Mouse (Mus musculus) gastrocnemius, postnatal 25 days (tissue): ENCODE results near the gene Hist2h3c1. TPM values are rescaled to one million over a fixed set of nuclear protein-coding genes. Genes with fewer than 3 reads are reported as not detected.
A peak's percentile ranks its signal among the peaks of the same experiment; 100 is the strongest.
"Not testable (repeated sequence)": the region's sequence is repeated elsewhere in the genome, so short reads cannot be mapped to it uniquely, and the experiment has no call there.

ENCODE experiments used
- DNase-seq: peaks from one replicate; pipeline ENCODE4 v3.0.0; 2022
- long read RNA-seq, 2 experiments: library from polyadenylated mRNA; stranded (forward); transcript quantifications; one replicate each; pipeline ENCODE4 v2.0.0; 2021
- total RNA-seq, 2 experiments: library from RNA; stranded (reverse); gene quantifications; 1 replicate in 1 of 2; 2 replicates in 1 of 2; pipeline ENCODE4 v1.2.3; 2021

Hist2h3c1 gene
- total RNA-seq = not detected
- long read RNA-seq, experiment 1 = 0 reads
- long read RNA-seq, experiment 2, partial matches to known transcripts = 0 of 1 reads
- long read RNA-seq, experiment 2, other reads (novel, unspliced or antisense) = 0 of 1 reads

DNA sequence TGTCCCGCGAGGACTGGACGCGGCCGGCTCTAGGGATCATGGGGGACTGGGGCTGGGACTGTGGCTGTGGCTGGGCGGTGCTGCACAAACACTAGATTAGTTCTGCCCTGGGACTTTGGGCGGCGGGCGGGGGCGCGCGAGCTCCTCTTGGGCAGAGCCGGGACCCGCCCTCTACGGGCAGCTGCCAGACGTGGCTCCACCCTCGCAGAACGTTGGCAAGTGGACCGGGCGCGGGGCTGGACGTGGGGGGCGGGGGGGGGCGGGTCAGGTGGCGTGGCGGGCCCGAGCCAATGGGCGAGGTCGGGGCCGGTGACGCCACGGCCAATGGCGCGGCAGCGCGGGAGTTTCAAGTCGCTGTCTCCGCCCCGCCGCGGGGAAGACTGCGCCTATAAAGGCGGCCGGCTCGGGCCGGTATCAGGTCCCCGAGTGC is at the start of gene Hist2h3c1:
Hist2h3c1 (plus strand) TSS at position 259 of the 430 bp plus-strand sequence.
- peak; percentile 47 for DNase-seq

DNA sequence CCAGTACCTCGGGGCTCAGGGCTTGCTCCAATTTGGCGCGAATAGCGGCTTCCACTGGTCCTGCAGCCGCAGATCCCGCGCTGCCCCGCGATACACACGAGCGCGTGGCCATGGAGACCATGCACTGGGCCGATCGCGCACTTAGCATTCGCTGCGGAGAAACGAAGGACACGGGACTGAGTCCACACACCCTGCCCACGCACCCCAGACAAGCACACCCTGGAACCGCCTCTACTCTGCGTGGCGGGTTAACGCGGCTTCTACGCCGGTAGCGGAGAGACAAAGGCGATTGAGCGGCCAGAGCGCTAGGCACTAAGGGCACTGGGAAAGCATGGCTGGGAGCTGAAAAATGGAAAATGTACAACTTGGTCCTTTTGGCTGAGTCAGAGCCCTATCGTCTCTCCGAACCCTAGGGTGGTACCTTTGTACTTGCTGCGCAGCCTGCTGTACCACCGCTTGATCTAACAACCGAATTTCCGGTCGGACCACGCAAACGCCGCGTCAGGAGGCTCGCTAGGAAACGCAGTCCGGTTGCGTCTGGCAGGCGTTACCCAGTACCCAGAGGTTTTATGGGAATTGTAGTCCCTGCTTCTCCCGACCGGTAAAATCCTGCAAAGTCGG is 49.2 kb upstream of the Hist2h3c1 start:
- DNase-seq = peak; percentile 83

DNA sequence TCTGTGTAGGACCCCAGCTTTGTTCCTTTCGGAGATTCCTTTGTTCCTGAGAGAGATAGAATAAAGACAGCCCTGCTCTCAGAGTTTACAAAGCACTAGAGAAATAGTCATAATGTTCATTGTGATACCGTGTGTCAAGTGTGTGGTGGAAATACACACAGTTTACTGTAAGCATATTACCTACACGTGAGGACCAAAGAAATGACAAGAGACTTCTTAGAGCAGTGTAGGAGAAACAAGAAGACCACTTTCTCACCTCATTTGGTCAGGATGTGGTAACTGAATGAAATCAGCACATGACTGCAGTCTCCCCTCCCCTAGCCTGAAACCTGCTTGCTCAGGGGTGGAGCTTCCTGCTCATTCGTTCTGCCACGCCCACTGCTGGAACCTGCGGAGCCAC is 48.3 kb upstream of the Hist2h3c1 start:
- DNase-seq = no peak

DNA sequence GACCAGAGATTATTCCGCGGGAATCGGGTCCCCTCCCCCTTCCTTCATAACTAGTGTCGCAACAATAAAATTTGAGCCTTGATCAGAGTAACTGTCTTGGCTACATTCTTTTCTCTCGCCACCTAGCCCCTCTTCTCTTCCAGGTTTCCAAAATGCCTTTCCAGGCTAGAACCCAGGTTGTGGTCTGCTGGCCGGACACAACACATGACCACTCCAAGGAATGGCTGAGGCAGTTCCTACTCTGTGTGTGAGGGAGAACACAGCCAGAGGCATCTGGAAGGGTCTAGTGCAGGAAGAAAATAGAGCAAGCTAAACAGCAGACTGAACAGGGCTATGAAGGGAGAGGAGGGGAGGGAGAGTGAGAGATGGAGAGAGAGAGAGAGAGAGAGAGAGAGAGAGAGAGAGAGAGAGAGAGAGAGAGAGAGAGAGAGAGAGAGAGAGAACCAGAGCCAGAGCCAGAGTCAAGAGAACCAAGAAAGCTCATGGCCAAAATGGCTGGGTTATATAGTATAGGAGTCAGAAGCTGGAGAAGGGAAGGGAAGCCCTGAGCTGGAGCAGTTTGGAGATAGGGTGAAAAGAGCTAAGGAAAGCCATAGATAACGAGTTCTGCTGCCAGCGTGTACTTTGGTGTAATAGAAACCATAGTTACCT is 47.8 kb upstream of the Hist2h3c1 start:
- not testable (repeated sequence) for DNase-seq

DNA sequence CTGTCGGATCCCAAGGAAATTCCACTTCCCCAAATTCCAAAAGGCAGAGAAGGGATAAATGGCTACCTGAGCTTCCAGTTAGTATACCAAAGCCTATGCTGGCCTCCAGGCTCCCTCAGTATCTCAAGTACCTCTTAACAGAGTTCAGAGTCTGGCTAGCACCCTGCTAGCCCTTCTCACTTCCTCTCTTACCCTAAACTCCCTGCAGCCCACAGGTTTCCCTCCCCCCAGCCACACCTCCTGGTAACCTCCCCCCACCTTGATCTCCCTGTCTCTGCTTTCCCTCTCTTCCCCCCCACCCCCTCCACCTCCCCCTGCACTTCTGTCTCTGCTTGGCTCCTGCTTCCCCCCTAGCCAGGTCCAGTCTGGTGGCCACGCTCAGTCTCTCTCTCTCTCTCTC is 46.8 kb upstream of the Hist2h3c1 start:
- DNase-seq = no peak

DNA sequence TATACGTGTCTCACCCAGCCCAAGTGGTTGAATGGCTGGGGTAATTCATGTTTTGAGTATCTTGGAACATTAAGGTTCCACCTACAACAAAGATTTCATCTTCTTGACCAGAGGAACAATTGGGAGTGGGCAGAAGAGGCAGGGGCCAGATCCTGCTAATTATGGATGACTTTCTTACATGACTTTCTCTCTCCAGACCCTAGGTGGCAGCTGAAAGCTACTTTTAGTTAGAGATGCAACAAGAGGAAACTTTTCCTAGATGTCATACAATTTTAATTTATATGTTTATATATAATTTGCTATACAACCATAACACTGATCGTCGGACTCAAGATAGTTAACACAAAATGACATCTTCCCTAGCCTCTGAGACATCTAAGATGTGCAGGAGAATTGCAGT is 38.7 kb upstream of the Hist2h3c1 start:
- no peak for DNase-seq

DNA sequence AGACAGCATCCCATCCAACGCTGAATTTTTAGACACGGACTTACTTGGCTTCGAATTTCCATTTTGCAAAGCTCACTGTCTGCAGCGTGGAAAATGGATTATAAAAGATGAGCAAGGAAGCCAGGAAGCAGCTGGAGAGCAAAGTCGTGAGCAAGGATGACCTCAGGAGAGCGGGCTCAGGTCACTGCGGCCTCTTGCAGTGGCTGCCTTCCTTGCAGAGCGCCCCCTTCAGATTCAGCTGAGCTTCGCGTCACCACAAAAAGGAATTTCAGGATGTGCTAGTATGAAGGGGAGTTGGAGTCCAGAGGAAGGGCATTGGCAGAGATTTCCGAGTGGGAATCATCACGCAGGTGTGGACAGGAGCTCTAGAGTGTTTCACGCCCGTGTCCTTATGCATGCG is 37.2 kb upstream of the Hist2h3c1 start:
- DNase-seq = no peak

DNA sequence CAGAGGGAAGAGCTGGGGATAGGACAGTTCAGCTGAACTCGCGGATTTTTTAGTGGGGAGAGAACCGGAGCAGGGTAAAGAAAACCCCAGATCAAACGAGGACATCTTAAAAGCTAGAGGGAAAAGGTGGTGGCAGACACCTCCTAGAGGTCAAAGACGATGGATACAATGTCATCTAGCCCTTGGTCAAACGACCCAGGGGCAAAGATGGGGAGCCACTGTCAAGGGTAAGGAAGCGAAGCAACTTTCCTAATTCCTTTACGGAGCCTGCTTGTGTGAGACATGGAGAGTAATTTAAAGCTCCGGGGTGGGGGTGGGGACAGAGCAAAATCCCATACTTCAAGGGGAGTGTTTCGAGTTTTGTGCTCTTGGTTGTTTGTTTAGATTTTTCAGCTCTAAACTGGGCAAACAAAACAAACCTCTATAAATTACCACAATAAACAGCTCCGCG is 27.3 kb upstream of the Hist2h3c1 start:
- peak; percentile 22 for DNase-seq

DNA sequence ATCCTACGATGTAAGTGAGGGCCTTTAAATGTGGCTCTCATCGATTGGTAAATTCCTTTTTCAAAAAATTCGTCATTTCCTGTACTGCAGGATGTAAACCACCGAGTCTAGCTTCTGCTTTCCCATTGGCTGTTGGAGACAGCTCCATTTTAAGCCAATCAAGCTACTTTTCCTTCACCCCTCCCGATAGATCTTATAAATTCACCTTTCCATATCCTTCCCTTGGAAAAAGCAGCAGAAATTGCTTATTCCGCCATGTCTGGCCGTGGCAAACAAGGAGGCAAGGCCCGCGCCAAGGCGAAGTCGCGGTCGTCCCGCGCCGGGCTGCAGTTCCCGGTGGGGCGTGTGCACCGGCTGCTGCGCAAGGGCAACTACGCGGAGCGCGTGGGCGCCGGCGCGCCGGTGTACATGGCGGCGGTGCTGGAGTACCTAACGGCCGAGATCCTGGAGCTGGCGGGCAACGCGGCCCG is 26.8 kb upstream of the Hist2h3c1 start, which contains the start of the genes Bola1 and Hist2h2ab:
Bola1 (minus strand) TSS at position 49 of the 470 bp plus-strand sequence.
Hist2h2ab (plus strand) TSS at position 205 of the 470 bp plus-strand sequence.
- peak; percentile 73 for DNase-seq

DNA sequence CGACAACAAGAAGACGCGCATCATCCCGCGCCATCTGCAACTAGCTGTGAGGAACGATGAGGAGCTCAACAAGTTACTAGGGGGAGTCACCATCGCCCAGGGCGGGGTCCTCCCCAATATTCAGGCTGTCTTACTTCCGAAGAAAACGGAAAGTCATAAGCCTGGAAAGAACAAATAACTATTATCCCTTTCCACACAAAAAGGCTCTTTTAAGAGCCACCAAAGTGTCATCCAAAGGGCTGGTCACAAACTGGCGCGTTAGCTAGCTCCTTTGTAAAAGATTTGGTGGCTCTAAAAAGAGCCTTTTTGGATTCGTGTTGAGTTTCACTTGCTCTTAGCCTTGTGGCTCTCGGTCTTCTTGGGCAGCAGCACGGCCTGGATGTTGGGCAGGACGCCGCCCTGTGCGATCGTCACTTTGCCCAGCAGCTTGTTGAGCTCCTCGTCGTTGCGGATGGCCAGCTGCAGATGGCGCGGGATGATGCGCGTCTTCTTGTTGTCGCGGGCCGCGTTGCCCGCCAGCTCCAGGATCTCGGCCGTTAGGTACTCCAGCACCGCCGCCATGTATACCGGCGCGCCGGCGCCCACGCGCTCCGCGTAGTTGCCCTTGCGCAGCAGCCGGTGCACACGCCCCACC is 26.2 kb upstream of the Hist2h3c1 start:
- not testable (repeated sequence) for DNase-seq

DNA sequence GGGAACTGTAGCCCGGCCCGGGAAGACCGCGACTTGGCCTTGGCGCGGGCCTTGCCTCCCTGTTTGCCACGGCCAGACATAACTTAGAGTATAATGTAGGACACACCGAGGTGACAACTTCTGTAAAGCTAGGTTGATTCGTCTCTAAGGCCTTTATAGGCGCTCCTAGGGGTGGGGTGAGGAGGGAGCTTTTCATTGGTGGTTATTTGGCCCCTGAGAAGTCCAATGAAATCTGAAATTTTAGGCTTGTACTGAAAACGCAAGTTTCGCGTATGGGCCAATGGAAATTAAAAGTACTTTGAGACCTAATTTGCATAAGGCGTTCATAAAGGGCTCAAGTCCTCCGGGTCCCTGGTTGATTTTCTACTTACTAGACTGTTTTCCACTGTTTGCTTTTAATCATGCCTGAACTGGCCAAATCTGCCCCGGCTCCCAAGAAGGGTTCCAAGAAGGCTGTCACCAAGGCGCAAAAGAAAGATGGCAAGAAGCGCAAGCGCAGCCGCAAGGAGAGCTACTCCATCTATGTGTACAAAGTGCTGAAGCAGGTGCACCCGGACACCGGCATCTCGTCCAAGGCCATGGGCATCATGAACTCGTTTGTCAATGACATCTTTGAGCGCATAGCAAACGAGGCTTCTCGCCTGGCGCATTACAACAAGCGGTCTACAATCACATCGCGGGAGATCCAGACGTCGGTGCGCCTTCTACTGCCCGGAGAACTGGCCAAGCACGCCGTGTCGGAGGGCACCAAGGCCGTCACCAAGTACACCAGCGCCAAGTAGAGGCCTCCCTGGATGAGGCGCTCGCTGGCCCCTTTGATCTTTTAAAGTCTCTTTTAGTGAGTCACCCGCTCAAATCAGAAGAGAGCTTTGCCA is 25.5 kb upstream of the Hist2h3c1 start, which contains the start of the genes Hist2h2ac and Hist2h2be:
Hist2h2ac (minus strand) TSS at position 116 of the 875 bp plus-strand sequence.
Hist2h2be (plus strand) TSS at position 355 of the 875 bp plus-strand sequence.
- peak; percentile 81 for DNase-seq

DNA sequence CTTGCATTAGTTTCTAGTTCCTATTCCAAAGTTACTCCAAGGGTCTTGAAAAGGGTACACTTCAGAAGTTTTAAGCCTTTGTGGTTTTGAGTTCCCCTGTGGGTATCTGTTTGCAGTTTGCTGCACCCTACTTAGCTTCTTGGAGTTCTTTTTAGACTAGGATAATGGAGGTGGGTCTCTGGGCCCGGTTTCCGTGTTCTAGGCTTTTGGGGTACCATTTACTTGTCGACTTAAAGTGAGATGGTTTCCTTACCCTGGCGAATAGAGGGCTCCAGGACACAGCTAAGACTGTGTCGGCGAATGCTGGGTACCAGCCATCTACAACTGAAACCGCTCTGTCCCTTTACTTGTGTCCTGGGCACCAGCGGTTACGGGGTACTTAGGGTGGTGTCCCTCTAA is 24.8 kb upstream of the Hist2h3c1 start:
- DNase-seq = no peak

DNA sequence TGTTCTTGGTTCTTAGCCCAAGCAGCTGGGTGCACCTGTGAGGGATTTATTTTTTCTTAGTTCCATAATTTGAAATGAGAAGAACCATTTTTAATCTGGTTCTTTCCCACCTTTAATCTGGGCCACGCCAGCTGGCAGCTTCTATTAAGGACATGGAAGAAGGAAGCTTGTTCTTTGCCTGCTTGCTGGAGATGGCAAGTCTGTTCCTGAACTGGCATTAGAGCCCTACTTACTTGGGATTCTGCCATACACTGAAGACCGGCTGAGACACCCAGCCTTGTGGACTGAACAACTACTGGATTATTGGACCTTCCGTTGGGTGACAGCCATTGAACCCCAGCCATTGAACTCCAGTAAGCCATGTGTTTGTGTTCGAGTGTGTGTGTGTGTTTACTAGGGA is 23.7 kb upstream of the Hist2h3c1 start:
- DNase-seq = no peak

DNA sequence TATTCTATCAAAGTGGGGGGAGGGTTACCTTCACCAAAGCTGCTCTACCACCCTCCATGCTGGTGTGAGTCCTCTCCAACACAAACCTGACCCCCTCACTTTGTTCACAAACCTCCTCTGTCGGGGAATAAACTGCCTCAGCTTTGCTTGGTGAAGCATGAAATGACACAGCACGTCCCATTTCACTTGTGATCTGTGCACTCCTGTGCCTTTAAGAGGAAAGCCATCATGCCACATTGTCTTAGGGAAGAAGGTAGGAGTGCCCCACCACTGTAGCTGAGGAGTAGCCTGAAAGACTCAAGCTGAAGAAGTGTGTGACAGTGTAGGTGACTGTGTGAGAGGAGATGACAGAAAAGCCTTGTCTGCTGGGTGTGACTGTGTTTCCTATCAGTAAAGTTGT is 21.1 kb upstream of the Hist2h3c1 start:
- no peak for DNase-seq

DNA sequence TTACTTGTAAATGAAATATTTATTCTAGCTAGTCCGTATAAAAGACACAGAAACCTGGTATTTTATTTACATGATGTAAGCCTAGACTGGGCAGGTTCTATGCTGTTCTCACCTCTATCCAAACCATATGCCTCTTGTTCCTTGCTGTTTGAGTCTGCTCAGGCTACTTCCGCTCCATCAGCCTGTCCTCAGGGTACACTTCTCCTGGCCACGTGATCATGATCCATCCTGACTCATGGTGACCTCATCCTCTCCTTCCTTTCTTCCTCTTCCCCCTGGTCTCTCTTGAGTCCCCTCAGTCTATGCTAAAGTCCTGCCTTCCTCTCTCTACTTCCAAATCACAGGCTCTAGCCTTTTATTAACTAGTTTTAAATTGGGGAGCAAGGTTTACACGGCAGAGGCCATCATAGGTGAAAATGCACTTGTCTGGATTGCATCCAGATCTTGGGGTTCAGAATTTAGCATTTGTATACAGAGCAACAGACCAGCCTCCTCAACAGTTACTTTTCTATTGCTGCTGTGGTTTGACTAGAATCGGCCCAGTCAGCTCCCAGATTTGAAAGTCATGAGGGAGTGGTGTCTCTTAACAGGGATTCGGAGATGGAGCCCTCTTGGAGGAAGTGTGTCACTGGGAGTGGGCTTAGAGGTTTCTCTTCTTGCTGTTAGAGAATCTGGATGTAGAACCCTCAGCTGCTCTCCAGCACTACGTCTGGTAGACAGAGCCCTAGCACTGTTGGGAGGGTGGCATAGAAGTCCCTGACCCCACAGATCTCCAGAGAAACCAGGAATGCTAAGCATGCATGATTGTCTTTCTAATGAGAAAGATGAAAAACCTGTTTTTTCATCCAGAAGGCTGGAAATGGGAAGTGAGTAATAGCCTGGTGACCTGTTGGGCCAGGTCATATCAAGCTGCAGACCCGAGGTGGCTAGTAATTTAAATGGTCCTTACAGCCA is 19.5 kb upstream of the Hist2h3c1 start:
- DNase-seq = peak; percentile 34

DNA sequence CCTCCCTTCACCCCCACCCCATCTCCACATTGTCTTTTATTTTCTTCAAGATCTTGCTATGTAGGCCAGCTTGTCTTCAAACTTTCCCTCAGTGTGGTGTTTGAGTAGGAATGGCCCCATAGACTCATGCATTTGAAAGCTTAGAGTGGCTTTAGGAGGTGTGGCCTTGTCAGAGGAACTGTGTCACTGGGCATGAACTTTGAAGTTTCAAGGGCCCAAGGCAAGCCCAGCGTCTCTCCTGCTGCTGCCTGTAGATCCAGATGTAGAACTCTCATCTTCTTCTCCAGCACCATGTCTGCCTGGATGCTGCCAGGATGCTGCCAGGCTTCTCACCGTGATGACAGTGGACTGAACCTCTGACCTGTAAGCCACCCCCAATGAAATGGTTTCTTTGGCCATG is 17.7 kb upstream of the Hist2h3c1 start:
- no peak for DNase-seq

DNA sequence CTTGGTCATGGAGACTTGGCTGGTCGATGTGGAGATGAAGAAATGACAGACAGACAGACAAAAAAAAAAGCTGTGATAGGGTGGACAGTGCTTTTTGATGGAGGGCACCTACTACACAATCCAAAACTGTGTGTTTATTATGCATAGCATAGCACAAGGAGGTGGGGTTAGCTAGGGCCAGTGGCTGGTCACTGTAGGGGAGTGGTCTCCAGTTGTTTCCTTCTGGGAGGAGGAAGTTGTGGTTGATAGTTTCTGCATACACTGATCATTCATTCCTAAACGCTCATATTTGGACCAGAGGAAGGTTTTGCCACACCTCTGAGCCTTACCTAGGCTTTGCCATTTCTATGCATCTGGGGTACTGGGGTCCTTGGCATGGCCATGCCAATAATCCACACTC is 16.1 kb upstream of the Hist2h3c1 start:
- DNase-seq = no peak

DNA sequence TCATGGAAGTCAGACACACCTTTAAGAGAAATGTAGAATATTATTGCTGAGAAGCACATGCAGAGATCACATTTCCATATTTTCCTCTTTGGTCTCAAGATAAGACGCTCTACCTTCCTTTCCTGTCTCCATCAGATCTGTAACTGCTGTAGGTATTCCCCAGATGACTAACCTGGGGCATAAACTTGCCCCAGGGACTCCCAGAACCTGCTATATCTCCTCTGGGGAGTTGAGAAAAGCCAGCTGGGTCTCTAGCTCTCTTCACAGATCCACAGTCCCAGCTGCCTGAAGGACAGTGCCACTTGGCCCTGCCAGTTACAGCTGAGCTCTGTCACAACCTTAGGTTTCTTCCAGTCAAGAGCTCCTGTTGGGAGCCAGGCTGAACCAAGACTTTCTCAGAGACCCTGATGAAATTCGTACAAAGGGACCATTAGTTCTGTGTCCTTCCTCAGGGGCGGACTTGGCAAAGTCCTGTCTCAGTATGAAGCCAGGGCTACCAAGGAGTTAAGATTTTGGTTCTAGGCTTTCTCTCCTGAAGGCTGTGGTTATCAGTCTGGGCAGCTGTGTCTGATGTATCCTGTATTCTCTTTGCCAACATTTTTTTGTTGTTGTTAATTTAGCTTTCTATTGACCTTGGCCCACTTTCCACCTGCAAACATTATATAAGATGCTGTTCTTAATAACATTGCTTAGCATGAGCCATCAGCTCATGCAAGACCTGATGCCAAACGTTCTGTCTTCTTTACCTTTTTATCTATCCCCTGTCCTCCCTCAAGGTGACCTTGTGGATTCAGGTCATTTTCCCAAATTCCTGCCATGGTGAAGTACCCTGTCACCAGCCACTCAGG is 15.4 kb upstream of the Hist2h3c1 start:
- DNase-seq = no peak

DNA sequence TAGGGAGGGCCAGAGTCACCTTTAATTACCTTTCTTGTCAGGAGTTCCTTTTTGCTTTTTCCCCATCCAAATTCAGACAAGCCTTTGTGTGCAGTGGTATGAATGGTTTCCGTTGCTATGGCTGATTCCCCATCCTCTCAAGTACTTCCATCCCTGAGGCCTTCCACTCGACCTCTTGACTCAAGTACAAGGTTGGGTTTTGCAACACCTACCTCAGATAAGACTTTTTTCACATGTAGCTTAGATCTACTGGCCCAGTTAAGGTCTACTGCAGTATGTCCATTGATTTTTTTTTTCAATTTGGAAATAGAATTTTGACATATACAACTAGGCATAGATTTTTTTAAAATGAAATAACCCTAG is 14.7 kb upstream of the Hist2h3c1 start:
- no peak for DNase-seq

DNA sequence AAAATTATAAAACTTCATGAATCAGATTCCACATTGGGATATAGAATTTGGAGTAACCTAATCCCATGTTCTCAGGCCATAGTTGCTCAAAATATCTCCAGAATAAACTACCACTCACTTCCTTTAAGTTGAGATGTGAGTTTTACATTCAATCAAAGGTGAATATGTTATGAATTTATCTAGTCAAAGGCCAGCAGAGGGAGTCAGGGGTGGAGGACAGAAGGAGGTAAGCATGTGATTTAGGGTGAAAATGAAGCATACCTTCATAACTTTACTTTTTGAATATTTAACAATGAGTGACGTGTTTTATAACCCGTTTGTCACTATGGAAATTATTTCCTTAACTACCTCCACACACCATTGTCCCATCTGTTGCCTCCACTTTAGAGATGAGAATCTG is 11.6 kb upstream of the Hist2h3c1 start:
- DNase-seq = no peak
